Mouse (Mus musculus): ENCODE data around the gene Mgat5.

- TF ChIP-seq GATA1 (IDR thresholded peaks at IDR 0.05; ENCODE audit: borderline replicate concordance, low read length): no peak
- TF ChIP-seq FLI1 (IDR thresholded peaks at IDR 0.05; ENCODE audit: low read length): no peak
These were observed 308.3 kb downstream of the Mgat5 start for GRCm38 (mm10) chr1:127513140-127513539.
